Mouse (Mus musculus) common myeloid progenitor, adult 5-6 weeks (primary cell): ENCODE data around the gene Mypn. TPM values are rescaled to one million over a fixed set of nuclear protein-coding genes. Genes with fewer than 3 reads are reported as not detected.
A peak's percentile ranks its signal among the peaks of the same experiment; 100 is the strongest.

ENCODE experiments used
- ATAC-seq: replicated peaks from 2 replicates; pipeline ENCODE4 v1.8.0; 2016; ENCODE audit warnings: low read depth, mild to moderate bottlenecking, moderate TSS enrichment, inconsistent platforms; ENCODE audit not compliant: poor library complexity, severe bottlenecking
- total RNA-seq: library from RNA; stranded (forward); fragments of 200-1000, 187-1606 nt; gene quantifications from 2 replicates; pipeline ENCODE4 v1.2.3, GENCODE M21; 2017

The Mypn gene
- total RNA-seq, result not detected in 2 replicates

DNA sequence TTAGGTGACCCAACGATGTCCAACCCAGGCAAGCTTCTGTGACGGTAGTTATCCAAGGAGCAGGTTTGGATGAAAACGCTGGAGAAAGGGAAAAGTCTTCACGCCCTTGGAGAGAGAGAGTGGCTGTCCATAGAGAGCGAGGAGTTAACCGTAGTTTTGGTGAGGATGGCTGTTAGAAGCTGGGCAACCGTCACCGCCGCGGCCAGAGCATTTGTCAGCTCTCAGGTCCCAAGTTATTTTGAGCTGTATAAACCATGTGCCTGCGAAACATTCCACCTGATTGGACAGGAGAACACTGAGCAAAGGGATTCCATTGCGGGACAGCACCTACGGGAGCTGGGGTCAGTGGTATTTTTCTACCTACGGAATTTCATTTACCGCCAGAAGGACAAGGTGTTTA, at the start of gene Mypn:
TSS of gene Mypn (minus strand) at position 225 of the 400 bp plus-strand sequence.
- no peak for ATAC-seq

DNA sequence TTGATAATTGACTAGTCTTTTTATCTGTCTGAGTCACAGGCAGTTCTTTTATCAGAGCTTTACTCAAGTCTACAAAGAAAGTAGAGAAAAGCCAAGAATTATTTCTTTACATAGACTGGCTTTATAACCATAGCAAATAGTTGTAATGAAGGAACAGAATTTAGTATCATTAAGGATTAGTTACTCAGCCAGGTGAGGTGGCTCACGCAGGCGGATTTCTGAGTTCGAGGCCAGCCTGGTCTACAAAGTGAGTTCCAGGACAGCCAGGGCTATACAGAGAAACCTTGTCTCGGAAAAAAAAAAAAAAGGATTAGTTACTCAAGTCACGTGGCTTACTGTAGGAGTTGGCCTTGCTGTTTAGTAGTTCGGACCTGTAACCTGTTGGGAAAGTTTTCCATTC, 44.7 kb upstream of the Mypn start:
- ATAC-seq, result no peak

DNA sequence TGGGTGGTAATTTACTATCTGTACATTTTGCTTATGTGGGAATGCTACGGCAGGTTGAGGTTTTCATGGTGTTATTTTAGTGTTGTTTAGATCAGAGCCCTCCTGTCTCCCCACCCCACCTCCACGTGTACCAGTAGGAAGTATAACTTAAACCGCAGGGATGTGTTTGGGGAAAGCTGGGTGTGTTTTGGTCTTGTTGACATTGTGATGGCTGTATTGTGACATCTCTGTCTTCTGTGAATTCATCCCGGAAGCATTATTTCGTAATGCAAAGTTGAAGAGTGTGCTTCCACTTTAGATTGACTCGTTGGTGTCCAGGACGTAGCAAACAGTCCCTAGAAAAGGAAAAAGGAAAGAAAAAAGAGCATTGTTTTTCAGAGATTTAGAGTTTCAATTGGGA, 43.7 kb upstream of the Mypn start:
- ATAC-seq, result 0 out of 2 replicates have a peak, but pooled peaks have one; percentile 10

DNA sequence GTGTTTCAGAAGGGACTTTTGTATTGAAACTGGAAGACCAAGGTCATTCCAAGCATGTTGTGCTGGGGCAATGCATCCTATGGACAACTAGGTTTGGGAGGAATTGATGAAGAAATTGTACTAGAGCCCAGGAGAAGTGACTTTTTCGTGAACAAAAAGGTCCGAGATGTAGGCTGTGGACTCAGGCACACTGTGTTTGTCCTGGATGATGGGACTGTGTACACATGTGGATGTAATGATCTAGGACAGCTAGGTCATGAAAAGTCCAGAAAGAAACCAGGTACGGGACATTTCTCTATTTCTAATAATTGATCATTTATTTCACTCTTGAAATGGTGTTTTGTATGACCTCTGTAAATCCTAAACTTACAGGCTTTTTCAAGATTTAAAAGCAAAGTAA, 42.1 kb upstream of the Mypn start:
- ATAC-seq, result no peak

DNA sequence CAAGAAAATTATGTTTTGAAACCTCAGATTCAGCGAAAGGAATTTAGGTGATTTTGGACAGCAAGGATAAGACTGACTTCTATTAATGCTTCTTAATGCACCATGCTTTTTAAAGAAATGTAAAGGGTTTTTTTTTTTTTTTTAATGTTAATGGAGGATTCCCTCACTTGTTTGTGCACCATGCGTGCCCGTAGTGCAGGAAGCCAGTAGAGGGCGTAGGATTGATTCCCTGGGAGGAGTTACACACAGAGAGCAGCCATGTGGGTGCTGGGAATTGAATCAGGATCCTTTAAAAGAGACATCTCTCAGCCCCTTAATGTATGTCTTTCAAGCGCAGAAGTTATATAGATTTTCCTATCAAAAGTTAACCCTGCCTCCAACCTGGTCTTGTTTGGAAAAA, 41.0 kb upstream of the Mypn start:
- ATAC-seq, result peak; percentile 38

DNA sequence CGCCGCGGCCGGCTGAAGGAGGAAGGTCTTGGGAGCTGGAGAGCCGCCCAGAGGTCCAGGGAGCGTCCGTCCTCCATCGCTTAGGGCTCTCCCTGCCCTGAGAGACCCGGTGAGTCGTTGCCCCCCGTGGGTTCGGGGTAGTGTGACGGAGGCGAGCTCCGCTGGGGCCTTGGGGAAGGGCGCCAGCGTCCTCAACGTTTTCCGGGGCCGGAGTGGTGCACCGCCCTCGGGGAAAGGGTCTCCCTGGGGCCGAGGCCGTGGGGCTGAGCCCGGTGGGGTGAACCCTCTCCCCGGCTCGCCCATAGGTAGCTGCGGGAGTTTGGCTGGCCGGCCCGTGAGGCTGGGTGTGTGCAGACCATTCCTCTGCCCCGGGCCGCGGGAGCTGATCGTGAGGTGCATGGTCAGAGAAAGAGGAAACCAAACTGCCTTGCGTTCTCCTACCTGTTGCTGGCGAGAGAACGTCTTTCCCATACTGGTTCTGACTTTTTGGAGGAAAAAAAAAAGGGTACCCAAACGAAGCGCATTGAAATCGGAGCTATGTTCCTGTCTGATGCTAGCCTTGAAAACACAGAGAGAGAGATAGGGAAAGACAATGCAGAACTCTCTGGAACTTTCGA, 40.4 kb upstream of the Mypn start:
- ATAC-seq, result peak; percentile 0; the same call in 1 of the 2 replicates

DNA sequence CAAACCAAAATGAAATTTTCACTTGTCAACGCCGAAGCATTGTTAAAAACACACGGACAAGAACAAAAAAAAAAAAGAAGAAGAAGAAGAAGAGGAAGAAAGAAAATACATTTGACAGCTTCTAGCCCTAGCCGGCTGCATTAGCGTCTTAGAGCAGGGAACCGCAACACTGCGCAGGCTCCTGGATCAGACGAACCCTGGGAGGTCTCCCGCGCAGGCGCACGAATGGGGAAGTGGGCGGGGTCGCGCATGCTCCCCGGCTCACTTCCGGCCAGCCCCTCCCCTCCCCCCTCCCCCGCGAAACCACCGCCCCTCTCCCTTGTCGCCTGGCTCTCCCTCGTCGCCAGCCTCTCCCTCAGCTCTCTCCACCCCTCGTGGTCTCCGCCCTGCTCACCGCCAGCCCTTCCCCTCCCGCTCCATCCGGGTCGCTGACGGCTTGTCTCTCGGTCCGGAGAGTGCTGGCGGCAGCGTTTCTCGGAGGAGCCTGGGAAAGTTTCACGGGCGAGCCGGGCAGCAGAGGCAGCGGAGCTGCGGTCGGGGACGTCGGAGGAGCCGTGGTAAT, 39.8 kb upstream of the Mypn start, which contains the start of gene Herc4:
TSS of gene Herc4 (plus strand) at position 318 of the 562 bp plus-strand sequence.
- peak; percentile 98 for ATAC-seq

DNA sequence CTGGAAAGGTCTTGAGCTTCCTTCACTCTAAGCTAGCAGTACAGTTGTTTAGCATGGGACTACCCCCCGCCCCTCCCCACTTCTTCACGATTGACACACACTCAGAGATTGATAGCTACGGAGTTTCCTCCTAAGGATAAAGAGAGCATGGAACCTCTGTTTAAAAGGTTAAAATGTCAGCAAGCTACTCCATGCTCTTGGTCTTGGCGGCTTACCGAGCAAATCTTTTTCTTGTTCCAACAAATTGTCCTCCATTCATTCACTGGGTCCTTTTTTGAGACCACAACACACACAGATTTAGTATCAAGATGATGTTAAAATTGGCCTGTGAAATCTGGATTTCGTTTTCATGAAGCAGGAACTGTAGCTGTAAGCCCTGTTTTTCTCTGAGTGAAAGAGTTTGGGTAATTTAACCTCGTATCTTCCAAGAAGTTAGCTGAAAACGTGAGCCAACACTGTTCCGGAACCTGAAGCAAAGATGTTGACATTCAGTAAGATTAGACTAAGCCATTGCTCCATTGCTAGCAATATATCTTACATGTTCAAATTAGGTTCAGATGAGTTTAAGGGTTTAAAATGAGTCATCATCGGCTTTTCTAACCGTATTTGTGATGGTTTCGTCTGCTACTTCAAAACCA, 39.2 kb upstream of the Mypn start:
- ATAC-seq, result no peak

DNA sequence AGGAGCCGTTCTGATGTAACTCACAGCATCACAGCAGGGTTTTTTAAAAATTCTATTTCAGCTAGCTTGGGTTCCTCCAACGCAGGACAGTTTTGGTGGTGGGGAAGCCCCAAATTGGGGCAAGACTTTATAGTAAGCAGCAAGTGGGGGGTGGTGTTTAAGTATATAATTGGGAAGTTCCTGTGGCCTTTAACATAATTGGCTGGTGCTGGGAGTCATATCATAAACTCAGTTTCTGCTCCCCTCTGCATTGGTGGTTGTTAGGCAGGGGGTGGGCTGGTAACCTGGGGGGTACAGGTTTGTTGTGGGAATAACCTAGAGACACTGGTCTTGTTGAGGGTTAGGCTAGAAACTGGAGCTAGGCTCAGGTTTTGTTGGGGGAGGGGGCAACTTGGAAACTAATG, 37.1 kb upstream of the Mypn start:
- ATAC-seq, result no peak

DNA sequence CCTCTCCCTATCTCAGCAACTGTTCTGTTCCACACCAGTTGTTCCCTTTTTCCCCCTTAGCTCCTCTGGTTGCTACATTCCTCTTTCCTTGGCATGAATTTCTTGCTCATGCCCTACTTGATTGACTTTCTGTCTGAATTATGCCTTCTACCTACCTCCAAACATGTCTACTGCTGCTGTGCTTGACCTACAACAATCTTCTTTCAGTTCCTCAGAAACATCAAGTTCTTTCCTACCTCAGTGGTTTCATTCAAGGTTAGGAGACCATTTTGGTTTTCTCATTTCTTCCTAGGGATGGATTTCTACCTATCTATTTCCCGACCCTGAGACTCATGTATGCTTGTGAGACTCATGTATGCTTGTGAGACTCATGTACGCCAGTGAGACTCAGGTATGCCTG, 36.1 kb upstream of the Mypn start:
- ATAC-seq, result no peak

DNA sequence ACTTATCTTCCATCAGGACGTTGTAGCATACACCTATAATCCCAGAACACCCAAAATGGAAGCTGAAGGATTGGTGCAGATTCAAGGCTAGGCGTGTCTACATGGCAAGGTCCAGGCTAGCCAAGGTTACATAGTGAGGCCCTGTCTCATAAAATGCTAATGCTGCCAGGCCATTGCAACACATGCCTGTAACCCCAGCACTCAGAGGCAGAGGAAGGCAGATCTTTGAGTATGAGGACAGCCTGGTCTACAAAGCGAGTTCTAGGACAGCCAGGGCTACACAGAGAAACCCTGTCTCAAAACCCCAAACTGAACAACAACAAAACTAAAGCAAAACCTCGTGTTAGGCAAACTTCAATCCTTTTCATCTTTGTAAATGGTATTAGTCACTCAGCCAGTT, 34.3 kb upstream of the Mypn start:
- ATAC-seq, result no peak

DNA sequence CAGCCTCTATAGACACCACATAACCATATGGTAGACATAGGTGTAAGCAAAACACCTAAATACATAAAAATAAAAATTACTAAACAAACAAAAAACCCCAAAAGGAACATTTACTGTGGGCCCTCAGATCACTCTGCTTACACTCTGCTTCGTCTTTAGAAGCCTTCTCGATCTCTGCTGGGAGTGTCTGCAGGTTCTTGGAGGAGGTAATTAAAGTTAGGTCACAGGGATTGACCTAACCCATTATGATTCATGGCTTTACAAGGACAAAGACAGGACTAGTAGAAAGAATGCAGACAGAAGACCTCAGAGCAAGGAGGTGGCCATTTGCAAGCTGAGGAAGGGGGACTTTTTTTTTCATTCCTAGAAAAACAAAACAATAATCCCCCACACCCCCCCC, 33.5 kb upstream of the Mypn start:
- no peak for ATAC-seq

DNA sequence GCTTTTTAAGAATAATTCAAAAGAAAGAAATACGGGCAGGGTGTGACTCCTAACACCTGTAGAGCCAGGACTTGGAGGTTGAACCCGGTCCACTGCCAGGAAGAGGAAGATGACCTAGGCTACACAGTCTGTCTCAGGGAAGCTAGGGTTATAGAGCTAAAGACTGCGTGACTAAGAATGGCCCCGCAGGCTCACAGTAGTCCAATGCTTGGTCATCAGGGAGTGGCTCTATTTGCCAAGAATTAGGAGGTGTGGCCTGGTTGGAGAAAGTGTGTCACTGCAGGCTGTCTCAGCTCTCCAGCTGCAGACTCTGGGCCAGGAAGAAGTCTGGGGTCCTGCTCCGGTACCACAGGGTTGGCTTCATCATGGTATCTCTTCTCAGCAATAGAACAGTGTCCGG, 32.9 kb upstream of the Mypn start:
- no peak for ATAC-seq

DNA sequence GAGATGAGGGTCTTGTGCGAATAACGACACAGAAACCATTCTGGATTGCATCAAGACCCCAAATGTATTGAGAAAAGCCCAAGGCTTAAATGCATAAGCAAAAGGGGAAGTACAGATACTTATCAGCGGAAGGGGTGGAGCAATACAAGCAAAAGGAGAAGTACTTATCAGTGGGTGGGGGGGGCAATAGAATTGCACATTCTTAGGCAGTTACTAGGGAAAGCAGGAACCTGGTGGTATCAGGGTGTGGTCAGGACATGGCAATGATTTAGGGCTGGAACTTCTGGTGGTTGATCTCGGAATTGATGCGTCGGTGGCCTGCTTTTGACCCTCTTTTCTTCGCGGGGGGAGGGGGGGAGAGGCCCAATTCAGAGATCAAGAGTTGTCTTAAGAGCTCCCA, 32.1 kb upstream of the Mypn start:
- ATAC-seq, result 0 out of 2 replicates have a peak, but pooled peaks have one; percentile 29

DNA sequence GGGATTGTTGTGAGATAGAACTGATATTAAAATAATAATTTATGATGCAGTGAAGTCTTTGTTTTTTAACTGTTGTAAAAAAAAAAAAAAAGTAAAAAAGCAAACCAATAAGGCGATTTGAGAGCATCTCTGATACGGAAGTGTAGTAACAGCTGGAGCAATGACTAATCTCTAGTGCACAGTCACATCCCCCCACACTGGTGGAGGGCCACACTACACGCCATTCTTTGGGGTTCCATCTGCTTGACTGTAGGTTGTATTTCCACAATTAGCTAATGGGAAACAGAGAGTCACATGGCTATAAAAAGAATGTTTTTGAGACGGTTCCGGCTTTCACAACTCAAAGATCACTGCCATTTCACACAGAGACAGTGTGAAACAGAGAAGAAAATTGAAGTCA, 30.4 kb upstream of the Mypn start:
- ATAC-seq, result no peak

DNA sequence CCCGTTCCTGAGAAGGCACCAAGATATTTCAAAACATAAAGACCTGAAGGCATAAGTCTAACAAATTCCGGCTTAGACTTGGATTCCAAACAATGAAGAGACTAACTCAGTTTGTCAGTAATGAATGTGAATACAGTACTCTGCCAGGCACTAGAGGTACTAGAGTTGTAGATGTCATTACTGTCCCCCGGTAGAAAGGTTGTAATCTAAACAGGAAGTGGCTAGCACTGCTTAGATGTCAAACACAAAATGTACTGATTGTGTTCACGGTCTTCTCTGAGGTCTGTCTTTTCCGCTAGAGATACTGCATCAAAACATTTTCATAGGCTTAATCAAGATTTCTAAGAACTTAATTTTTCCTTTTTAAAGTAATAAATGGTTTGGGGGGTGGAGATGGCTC, 27.9 kb upstream of the Mypn start:
- 0 out of 2 replicates have a peak, but pooled peaks have one; percentile 22 for ATAC-seq

DNA sequence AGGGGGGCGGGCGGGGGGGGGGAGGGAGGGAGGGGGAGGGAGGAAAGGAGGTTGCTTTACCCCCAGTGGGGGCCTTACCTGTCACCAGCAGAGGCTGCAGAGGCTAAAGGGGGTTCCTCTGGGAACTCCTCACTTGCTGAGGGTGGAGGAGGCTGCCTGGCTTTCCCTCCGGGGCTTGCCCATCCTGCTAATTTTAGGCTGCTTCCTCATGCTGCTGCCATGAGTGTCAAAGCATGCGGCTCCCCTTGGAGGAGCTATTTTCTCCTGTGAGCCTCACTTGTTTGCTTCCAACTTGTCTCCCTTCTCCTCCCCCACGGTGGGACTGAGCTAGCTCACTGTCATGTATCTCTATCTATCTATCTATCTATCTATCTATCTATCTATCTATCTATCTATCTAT, 27.1 kb upstream of the Mypn start:
- no peak for ATAC-seq

DNA sequence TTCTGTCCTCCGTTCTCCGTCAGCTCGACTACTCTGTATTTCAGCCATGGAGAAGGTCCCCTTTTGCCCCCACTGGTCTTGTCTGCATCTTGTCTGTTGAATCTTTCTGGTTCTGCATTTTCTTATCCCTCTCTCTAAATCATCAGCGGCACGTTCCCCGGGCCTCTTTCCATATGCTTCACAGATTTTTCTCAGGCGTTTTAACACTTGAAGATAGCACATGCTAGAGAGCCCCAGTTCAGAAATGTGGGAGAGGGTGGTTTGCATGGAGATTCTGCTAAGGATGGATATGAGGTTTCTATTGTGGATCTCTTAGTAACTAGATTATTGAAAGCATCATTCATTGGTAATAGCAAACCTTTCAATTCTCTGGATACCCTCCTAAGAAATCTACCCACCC, 26.5 kb upstream of the Mypn start:
- no peak for ATAC-seq

DNA sequence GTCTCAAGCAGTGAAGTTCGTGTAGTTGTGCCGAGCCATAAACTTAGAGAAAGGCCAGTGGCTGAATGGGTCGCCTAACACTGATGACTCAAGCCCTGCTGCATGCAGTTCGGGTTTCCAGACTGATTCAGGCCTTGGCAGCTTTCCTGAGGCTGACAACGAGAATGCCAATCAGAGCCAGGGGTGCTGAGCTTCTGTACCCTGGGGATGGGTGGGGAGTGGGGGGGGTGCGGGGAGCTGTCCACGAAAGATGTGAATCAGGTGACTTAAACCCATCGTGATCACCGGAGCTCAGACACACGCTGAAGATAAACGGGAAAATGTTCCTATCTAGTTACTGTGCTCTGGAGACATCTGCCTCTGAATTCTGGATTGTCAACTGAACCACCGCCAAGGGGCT, 20.6 kb upstream of the Mypn start:
- no peak for ATAC-seq

DNA sequence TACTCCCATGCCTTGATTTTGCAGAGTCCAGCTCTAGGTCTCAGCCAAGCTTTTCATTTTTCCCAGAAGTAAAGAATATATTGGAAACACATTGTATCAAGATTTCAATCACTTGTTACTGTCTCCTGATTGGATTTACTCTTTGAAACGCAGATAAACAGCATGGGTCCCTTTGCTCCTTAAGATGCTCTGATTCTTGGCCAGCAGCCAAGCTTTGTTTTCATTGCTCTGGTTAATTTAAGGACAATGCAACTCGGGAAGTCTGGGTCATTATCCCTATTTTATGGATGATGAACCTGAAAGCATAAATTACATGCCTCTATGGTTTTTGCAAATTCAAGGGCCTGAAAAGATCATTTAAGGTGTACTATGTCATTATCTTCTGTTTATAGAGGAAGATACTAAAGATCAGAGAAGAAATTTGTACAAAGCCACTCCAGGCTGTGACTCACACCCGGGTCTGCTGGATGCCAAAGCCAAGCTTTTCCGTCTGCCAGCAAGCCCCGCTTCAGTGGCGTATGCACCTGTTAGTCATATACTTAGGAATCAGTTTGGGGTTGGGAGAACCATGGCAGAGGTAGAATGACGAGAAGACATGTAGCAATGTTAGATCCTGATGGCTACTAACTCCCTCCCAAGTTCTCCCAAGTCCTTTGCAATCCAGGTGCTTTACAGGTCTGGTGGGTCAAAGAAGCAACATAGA, 17.5 kb upstream of the Mypn start:
- no peak for ATAC-seq

DNA sequence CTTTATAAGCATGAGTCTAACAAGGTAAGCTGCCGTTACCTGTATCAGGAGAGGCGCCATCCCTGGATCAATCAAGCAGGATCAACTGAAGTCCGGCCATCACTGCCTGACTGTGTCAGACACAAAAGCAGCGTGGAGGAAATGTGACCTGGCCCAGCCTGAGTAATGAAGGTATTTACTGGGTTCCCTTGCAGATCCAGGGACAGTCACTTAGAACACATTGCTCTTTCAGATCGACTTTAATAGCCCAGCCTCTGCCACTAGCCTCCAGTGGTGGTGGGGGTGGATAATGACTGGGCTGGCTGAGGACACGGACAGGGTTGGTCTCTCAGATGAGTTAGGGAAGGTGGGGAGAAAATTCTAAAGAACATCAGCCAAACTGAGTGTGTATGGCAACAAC, 5.1 kb upstream of the Mypn start:
- ATAC-seq, result no peak
